Comparison of ENCODE assay signal across 11 mouse cellular contexts in genomic region chr2:152810158-152810941, GRCm38 (mm10). TPM values are rescaled to one million over a fixed set of nuclear protein-coding genes. Genes with fewer than 3 reads are reported as not detected.
DNase-seq lines count a peak whose midpoint lies in the region; ATAC-seq lines count a peak whose summit lies in the region.
"Had no signal": no experiment of that assay in that cellular context is flagged by ENCODE, and none has a peak within 500 bp of the region (broad histone marks: within the 10 kb centered on the region; RNA-seq: fewer than 3 reads in every experiment).

No protein-coding gene starts in this region.

- intact Hi-C loops in heart, postnatal 10 days (cut with DNase I) = no loop called here

- peak overlapping the region; percentile 22; the same call in 1 of the 2 replicates for H3K9ac ChIP-seq in liver, embryonic 11.5 days (ENCODE audit: low read depth, low read length)
- H3K9ac ChIP-seq: midbrain, embryonic 12.5 days had no signal

- peak overlapping the region; percentile 52 for H3K4me2 ChIP-seq in liver, embryonic 11.5 days
- H3K4me2 ChIP-seq: midbrain, embryonic 12.5 days had no signal

- H3K36me3 ChIP-seq in heart, embryonic 10.5 days = no peaks in the 10 kb centered on the region
- no peaks in the 10 kb centered on the region for H3K36me3 ChIP-seq in liver, embryonic 11.5 days (ENCODE audit: control insufficient read depth, insufficient read depth, low read length)
- H3K36me3 ChIP-seq: midbrain, embryonic 12.5 days had no signal

- H3K9me3 ChIP-seq in heart, embryonic 10.5 days = no peaks in the 10 kb centered on the region
- no peaks in the 10 kb centered on the region for H3K9me3 ChIP-seq in liver, embryonic 11.5 days (ENCODE audit: control insufficient read depth, low read length)
- H3K9me3 ChIP-seq: G1E; midbrain, embryonic 12.5 days had no signal

- H3K4me1 ChIP-seq in heart, embryonic 10.5 days = peaks cover 57% of the 10 kb centered on the region
- H3K4me1 ChIP-seq in liver, embryonic 11.5 days (replicated peaks; ENCODE audit: control insufficient read depth, insufficient read depth, low read length) = peaks cover 82% of the 10 kb centered on the region

- H3K4me3 ChIP-seq in heart, embryonic 10.5 days = no peak overlapping the region
- no peak overlapping the region for H3K4me3 ChIP-seq in liver, embryonic 11.5 days (ENCODE audit: low read depth, low read length)
- H3K4me3 ChIP-seq: midbrain, embryonic 12.5 days had no signal

- WGBS in heart, embryonic 10.5 days = 75% methylated on average over 5 of the region's 5 CpGs
- WGBS in liver, embryonic 11.5 days = 65% methylated on average over 5 of the region's 5 CpGs

- no peaks in the 10 kb centered on the region for H3K27me3 ChIP-seq in heart, embryonic 10.5 days (ENCODE audit: insufficient read depth, poor library complexity, severe bottlenecking)
- no peaks in the 10 kb centered on the region for H3K27me3 ChIP-seq in liver, embryonic 11.5 days (replicated peaks; ENCODE audit: control insufficient read depth, insufficient read depth, low read length)
- H3K27me3 ChIP-seq: midbrain, embryonic 12.5 days had no signal

- peak overlapping the region; percentile 73; the same call in 1 of the 2 replicates for H3K27ac ChIP-seq in heart, embryonic 10.5 days
- peak overlapping the region; percentile 54 for H3K27ac ChIP-seq in liver, embryonic 11.5 days (ENCODE audit: low read depth, low read length)

- no peak for DNase-seq in heart, embryonic 10.5 days (ENCODE audit: low spot score)
- no peak for DNase-seq in heart, postnatal 10 days
- peak; percentile 75 for DNase-seq in 3T3-L1 (ENCODE audit: low read depth, low spot score)
- no peak for DNase-seq in liver, embryonic 11.5 days (ENCODE audit: low spot score)
- no peak for DNase-seq in yolk sac, embryonic 10.5 days (ENCODE audit: low spot score)
- DNase-seq in urinary bladder, postnatal 14 days (ENCODE audit: low spot score) = no peak
- DNase-seq in thymus, postnatal 0 days (ENCODE audit: low spot score) = no peak
- DNase-seq: kidney, postnatal 14 days had no signal

- peak; percentile 64 for ATAC-seq in activated CD4-positive, CD25-positive, alpha-beta regulatory T cell, adult 4 months
- no peak for ATAC-seq in liver, embryonic 11.5 days (replicated peaks; ENCODE audit: low FRiP score)

RNA-seq across cellular contexts. Expression of gene Bcl2l1, which starts 21.2 kb away (rescaled TPM):
- polyA plus RNA-seq in heart, embryonic 10.5 days (2016; fragmentation: Nextera tagmentation; extraction: Ambion mirVana) = 72.8 and 76.2 TPM in 2 replicates
- total RNA-seq in heart, postnatal 10 days (2021) = 10 to 100 TPM; 40.0 to 72.4 TPM
- polyA plus RNA-seq in activated CD4-positive, CD25-positive, alpha-beta regulatory T cell, adult 4 months (2017; shearing (Covaris generic)) = 10 to 100 TPM; 52.4 to 59.9 TPM
- 61.7 and 69.3 TPM in 2 replicates for polyA plus RNA-seq in liver, embryonic 11.5 days (2014; fragmentation: Nextera tagmentation; extraction: Ambion mirVana)
- 178 TPM in 2 replicates for polyA plus RNA-seq in thymus, postnatal 0 days (2015; fragmentation: Nextera tagmentation; extraction: Ambion mirVana)

RNA-seq across cellular contexts. Expression of gene Tpx2, which starts 37.4 kb away (rescaled TPM):
- 74.7 and 97.0 TPM in 2 replicates for polyA plus RNA-seq in heart, embryonic 10.5 days (2016; fragmentation: Nextera tagmentation; extraction: Ambion mirVana)
- 10 to 100 TPM; 16.0 to 17.8 TPM for total RNA-seq in heart, postnatal 10 days (2021)
- polyA plus RNA-seq in activated CD4-positive, CD25-positive, alpha-beta regulatory T cell, adult 4 months (2017; shearing (Covaris generic)) = 10 to 100 TPM; 21.3 to 23.3 TPM
- polyA plus RNA-seq in liver, embryonic 11.5 days (2014; fragmentation: Nextera tagmentation; extraction: Ambion mirVana) = 107 and 118 TPM in 2 replicates
- 72.5 and 81.3 TPM in 2 replicates for polyA plus RNA-seq in thymus, postnatal 0 days (2015; fragmentation: Nextera tagmentation; extraction: Ambion mirVana)

RNA-seq across cellular contexts. Expression of gene Cox4i2, which starts 56.4 kb away (rescaled TPM):
- 18.8 and 21.1 TPM in 2 replicates for polyA plus RNA-seq in heart, embryonic 10.5 days (2016; fragmentation: Nextera tagmentation; extraction: Ambion mirVana)
- total RNA-seq in heart, postnatal 10 days (2021) = 10 to 100 TPM; 17.9 to 22.4 TPM
- polyA plus RNA-seq in activated CD4-positive, CD25-positive, alpha-beta regulatory T cell, adult 4 months (2017; shearing (Covaris generic)) = not detected
- polyA plus RNA-seq in liver, embryonic 11.5 days (2014; fragmentation: Nextera tagmentation; extraction: Ambion mirVana) = 6.7 and 8.5 TPM in 2 replicates
- 5.6 and 6.5 TPM in 2 replicates for polyA plus RNA-seq in thymus, postnatal 0 days (2015; fragmentation: Nextera tagmentation; extraction: Ambion mirVana)
- polyA plus RNA-seq: G1E had no signal
